Mouse (Mus musculus) forebrain, embryonic 16.5 days (tissue): Measurements from ENCODE around the gene Ccdc188. TPM values are rescaled to one million over a fixed set of nuclear protein-coding genes. Genes with fewer than 3 reads are reported as not detected.

ENCODE experiments used
- ATAC-seq: fragments of 200-750 bp; cut with Nextera tagmentation; 2 replicates; pipeline ENCODE4 v1.8.0; 2017; ENCODE audit warnings: mild to moderate bottlenecking, moderate library complexity
- H3K27ac ChIP-seq: fragments of 300-500 bp; sonication (generic); 2 replicates; pipeline ENCODE4 v1.5.1; 2014; ENCODE audit warnings: low read length, control low read depth
- H3K27me3 ChIP-seq: fragments of 300-500 bp; sonication (generic); replicated peaks from 2 replicates; pipeline ENCODE4 v1.6.1; 2014; ENCODE audit warnings: low read length; ENCODE audit not compliant: control insufficient read depth, insufficient read depth
- H3K36me3 ChIP-seq: fragments of 300-500 bp; sonication (generic); 2 replicates; pipeline ENCODE4 v1.6.1; 2014; ENCODE audit not compliant: control insufficient read depth, insufficient read depth
- H3K4me1 ChIP-seq: fragments of 300-500 bp; sonication (generic); replicated peaks from 2 replicates; pipeline ENCODE4 v1.6.1; 2014; ENCODE audit warnings: low read length; ENCODE audit not compliant: control insufficient read depth, insufficient read depth
- H3K4me2 ChIP-seq: fragments of 300-500 bp; sonication (generic); 2 replicates; pipeline ENCODE4 v1.6.1; 2014; ENCODE audit warnings: mild to moderate bottlenecking, low read length, control low read depth
- H3K4me3 ChIP-seq: fragments of 300-500 bp; sonication (generic); replicated peaks from 2 replicates; pipeline ENCODE4 v1.5.1; 2014; ENCODE audit warnings: mild to moderate bottlenecking, low read length, control low read depth
- H3K9ac ChIP-seq: fragments of 300-500 bp; sonication (generic); replicated peaks from 2 replicates; pipeline ENCODE4 v1.6.1; 2014; ENCODE audit warnings: low read depth, low read length, control low read depth
- H3K9me3 ChIP-seq: fragments of 300-500 bp; sonication (generic); 2 replicates; pipeline ENCODE4 v1.6.1; 2016; ENCODE audit warnings: low read length; ENCODE audit not compliant: control insufficient read depth
- WGBS: fragments of 180-500 bp; shearing (Covaris S2); extraction: QIAGEN DNeasy Blood & Tissue Kit; methylation state at CpG from one replicate; pipeline ENCODE4 v1.1.7; 2014; 5-methylcytosine and 5-hydroxymethylcytosine counted together
- polyA plus RNA-seq: library from polyadenylated mRNA; unstranded; fragments of >200 nt; fragmentation: Nextera tagmentation; extraction: Ambion mirVana; gene quantifications from 2 replicates; pipeline ENCODE4 v1.2.1, GENCODE M21; 2015

The Ccdc188 gene
- polyA plus RNA-seq, 1 experiment from 2014 or later: not detected

DNA sequence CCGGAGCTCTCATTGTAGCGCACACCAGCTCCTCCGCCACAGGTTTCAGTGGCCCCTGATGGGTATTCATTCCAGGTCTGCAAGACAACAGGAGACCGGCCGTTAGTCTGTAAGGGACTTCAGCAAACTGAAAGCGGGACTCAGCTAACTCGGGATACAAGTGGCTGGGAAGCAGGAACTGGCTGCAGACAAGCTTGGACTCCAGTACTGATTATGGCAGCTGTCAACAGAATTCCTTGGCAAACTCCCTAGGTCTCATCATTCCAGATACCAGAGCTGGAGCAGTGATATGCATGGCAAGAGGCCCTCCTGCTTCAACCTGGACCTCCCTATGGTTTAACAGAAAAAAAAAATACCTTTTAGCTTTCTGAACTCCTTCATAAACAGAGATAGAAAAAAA, 2.8 kb upstream of the Ccdc188 start:
- H3K9ac ChIP-seq: no peak overlapping the region
- H3K4me1 ChIP-seq: peaks cover 27% of the 10 kb centered on the region

DNA sequence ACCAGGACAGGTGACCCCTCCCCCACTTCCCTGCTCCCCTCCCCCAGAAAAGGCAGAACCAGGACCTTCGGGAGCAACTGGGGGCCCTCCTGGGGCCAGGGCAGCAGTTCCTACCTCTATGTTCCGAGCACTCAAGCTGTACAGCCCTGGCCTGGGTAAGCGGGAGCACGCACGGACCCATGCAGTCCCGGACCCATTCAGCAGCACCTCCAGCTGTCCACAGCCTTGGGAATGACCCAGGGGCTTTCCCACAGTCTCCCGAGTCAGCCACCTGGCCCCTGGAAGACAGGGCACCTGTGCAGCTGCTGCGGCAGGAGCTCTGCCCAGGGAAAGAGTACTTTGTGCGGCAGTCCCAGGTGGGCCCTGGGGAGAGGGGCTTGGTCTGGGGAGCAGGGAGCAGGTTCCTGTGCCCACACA, 909 bp downstream of the Ccdc188 start:
- 85% methylated on average over 9 of the region's 9 CpGs for WGBS
- Histone ChIP-seq H3K4me3 (no peak overlapping the region), H3K4me1 (peaks cover 19% of the 10 kb centered on the region), H3K4me2 (no peak overlapping the region), H3K27me3 (no peaks in the 10 kb centered on the region), H3K36me3 (peaks cover 6% of the 10 kb centered on the region; the same call in 1 of the 2 replicates), H3K9ac (no peak overlapping the region), H3K9me3 (no peaks in the 10 kb centered on the region), H3K27ac (no peak overlapping the region)
- no peak for ATAC-seq

More for the DNA sequence above, 2.8 kb upstream of the Ccdc188 start:
- peak overlapping the region; percentile 18 for H3K4me2 ChIP-seq
- WGBS: 51% methylated on average over 7 of the region's 7 CpGs
- H3K9me3 ChIP-seq: no peaks in the 10 kb centered on the region
- no peak overlapping the region; the same call in 1 of the 2 replicates for H3K4me3 ChIP-seq
- H3K36me3 ChIP-seq: no peaks in the 10 kb centered on the region
- no peaks in the 10 kb centered on the region for H3K27me3 ChIP-seq
- H3K27ac ChIP-seq: no peak overlapping the region; the same call in 1 of the 2 replicates
- ATAC-seq: no peak

DNA sequence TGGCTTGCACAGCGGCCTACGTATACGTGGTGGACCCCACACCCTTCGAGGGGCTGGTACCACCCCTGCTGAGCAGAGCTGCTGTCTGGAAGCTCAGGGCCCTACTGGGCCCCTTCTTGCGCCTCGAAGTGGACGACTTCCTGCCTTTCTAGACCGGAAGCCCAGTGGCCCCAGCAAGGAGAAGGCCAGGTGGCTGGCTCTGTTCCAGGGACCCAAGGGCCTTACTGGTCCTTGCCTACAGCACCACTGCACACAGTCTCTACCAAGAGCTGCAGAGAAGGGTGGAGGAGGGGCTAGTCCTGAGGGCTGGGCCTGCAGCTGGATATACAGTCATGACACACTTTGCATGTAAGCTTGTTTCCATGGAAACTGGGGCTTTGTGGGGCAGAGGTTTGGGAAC, 2.3 kb downstream of the Ccdc188 start:
- H3K4me3 ChIP-seq: no peak overlapping the region
- H3K4me1 ChIP-seq: peaks cover 5% of the 10 kb centered on the region; the same call in 1 of the 2 replicates
- no peak overlapping the region for H3K27ac ChIP-seq
- ATAC-seq: peak; percentile 24; the same call in 1 of the 2 replicates
- 60% methylated on average over 8 of the region's 8 CpGs for WGBS
- H3K9ac ChIP-seq: no peak overlapping the region
- H3K9me3 ChIP-seq: no peaks in the 10 kb centered on the region
- no peaks in the 10 kb centered on the region for H3K27me3 ChIP-seq
- H3K36me3 ChIP-seq: peaks cover 15% of the 10 kb centered on the region
- H3K4me2 ChIP-seq: no peak overlapping the region

DNA sequence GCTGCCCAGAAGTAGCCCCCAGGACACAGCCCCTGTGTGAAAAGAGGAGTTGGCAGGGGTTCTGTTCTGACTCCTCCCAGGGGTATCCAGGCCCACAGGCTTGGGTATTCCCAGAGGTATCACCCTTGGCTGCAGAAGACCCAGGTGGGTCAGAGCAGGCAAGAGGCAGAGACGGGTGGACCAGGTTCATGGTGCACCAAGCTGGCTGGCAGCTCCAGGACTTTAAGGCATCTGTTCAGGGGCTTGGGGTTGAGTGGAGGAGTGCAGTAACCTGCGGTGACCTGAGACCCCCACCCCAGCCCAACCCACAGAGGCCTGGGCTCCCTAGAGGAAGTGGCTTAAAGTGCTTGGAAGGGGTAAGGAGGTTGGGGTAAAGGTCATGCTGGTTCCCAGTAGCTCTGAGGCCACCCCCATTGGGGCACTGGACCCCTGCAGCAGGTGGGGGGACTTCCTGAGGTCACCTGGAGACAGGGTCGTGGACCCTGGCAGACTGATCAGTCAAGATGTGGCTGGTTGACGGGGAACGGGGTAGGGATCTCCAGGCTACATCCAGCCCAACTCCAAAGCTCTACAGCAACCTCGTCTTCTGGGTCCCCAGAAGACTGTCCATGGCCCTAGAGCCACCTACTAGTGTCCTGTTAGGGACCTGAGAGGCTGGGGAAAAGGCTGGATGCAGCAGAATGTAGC, 3.3 kb downstream of the Ccdc188 start:
- Histone ChIP-seq H3K36me3 (peaks cover 24% of the 10 kb centered on the region), H3K27me3 (no peaks in the 10 kb centered on the region), H3K4me3 (no peak overlapping the region), H3K9me3 (no peaks in the 10 kb centered on the region), H3K9ac (no peak overlapping the region), H3K27ac (no peak overlapping the region), H3K4me2 (no peak overlapping the region), H3K4me1 (peaks cover 5% of the 10 kb centered on the region; the same call in 1 of the 2 replicates)
- ATAC-seq: no peak
- 87% methylated on average over 6 of the region's 6 CpGs for WGBS

DNA sequence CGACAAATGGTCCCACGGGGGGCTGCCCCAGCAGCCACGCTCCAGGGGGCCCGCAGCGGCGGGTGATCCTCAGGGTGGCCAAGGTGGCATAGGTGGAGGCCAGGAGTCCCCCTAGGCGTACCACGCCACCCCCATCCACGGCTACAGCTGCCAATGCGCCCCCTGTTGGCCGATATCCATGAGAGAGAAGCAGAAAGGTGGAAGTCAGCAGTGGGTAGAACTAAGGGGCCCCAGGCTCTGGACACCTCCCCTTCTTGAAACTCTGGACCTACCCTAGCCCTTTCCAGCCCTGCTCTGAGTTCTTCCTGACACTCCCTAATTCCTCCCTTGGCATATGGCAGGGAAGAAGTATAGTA, 3.8 kb downstream of the Ccdc188 start:
- Histone ChIP-seq H3K4me2 (no peak overlapping the region), H3K9me3 (no peaks in the 10 kb centered on the region), H3K4me1 (peaks cover 5% of the 10 kb centered on the region; the same call in 1 of the 2 replicates), H3K27me3 (no peaks in the 10 kb centered on the region), H3K4me3 (no peak overlapping the region), H3K27ac (no peak overlapping the region), H3K9ac (no peak overlapping the region), H3K36me3 (peaks cover 25% of the 10 kb centered on the region)
- WGBS: 68% methylated on average over 11 of the region's 11 CpGs
- no peak for ATAC-seq

DNA sequence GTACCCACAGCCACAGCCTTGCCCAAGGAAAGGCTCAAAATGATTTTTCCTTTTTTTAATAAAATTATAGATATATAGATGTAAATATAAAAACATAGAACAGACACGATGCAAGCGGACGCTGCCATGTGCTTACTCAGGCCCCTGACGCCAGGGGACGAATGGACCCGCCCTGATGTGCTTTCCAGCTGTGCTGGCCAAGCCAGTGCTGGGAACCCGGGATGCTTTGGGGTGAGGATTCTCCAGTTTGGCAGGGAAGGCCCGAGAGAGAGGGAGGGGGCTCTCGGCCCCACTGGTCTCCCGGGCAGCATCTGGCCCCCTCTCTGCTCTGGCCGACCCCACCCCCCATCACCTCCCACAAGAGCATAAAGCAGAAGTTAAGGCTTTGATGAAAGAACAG, 4.5 kb downstream of the Ccdc188 start:
- Histone ChIP-seq H3K9me3 (no peaks in the 10 kb centered on the region), H3K36me3 (peaks cover 25% of the 10 kb centered on the region), H3K4me1 (peaks cover 5% of the 10 kb centered on the region; the same call in 1 of the 2 replicates), H3K9ac (no peak overlapping the region), H3K4me2 (no peak overlapping the region), H3K27me3 (no peaks in the 10 kb centered on the region), H3K4me3 (no peak overlapping the region), H3K27ac (no peak overlapping the region)
- no peak for ATAC-seq
- WGBS: 83% methylated on average over 11 of the region's 11 CpGs

DNA sequence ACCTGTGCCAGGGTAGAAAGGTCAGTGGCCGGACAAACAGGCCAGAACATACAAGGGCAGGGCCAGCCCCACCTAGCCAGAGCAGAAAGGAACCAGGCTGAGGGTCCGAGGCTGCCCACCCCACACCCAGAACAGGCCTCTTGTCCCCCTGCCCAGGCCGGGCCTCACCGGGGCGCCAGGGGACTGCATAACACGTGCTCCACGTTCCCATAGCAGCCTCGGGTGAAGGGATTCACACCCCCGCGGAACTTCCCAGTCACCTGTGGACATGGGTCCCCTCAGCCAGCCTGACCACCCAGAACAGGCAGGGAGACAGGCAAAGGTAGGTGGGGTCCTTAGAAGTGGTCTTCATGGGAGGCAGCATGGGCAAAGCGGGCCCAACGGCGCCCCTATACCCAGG, 9.5 kb downstream of the Ccdc188 start:
- no peak overlapping the region for H3K4me2 ChIP-seq
- peaks cover 14% of the 10 kb centered on the region for H3K4me1 ChIP-seq
- no peak overlapping the region for H3K4me3 ChIP-seq
- H3K9ac ChIP-seq: no peak overlapping the region
- no peaks in the 10 kb centered on the region for H3K27me3 ChIP-seq
- no peaks in the 10 kb centered on the region for H3K9me3 ChIP-seq
- peaks cover 31% of the 10 kb centered on the region for H3K36me3 ChIP-seq
- no peak overlapping the region for H3K27ac ChIP-seq
- ATAC-seq: no peak
- 96% methylated on average over 13 of the region's 13 CpGs for WGBS

DNA sequence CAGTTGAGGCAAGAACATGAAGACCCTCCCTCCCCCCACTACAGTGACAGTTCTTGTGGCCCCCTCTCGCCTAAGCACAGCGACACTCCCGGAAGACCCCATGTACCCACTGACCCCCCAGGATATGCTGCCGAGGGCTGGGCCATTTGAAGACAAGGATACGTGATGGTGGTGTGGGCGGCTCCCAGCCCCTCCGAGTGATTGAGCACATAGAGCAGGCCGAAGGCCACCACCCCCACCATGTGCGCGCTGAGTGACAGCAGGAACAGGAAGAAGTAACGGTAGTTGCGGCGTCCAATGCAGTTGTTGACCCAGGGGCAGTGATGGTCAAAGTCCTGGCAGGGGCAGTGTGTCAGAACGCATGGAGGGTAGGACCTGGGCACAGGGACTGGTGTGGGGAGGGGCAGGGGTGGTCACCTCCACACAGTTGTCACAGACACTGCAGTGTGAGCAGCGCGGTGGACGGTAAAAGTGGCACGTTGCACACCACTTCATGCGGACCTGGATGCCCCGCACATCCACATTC, 10.3 kb downstream of the Ccdc188 start:
- no peak overlapping the region for H3K4me2 ChIP-seq
- peaks cover 14% of the 10 kb centered on the region for H3K4me1 ChIP-seq
- no peaks in the 10 kb centered on the region for H3K27me3 ChIP-seq
- no peak overlapping the region for H3K27ac ChIP-seq
- 95% methylated on average over 20 of the region's 20 CpGs for WGBS
- peaks cover 28% of the 10 kb centered on the region for H3K36me3 ChIP-seq
- H3K9ac ChIP-seq: no peak overlapping the region
- ATAC-seq: no peak
- H3K4me3 ChIP-seq: no peak overlapping the region
- H3K9me3 ChIP-seq: no peaks in the 10 kb centered on the region

DNA sequence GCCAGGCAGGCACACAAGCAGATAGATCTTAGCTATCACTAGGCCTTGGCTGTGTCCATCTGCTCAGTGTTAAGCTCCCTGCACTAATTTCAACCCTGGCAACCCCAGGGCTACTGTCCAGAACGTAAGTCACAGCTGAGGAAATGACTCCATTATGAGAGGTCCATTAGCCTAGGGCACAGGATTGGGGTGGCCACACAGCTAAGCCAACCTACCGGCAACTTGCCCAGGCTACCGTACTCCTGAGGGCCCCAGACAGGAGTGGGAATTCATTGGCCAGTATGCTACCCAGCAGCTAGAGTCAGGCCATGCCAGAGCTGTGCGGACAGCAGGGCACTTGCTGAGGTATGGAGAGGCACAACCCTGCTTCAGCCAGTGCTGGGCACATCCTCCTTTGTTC, 11.2 kb downstream of the Ccdc188 start:
- Histone ChIP-seq H3K9ac (no peak overlapping the region), H3K4me3 (no peak overlapping the region), H3K36me3 (peaks cover 25% of the 10 kb centered on the region), H3K27ac (no peak overlapping the region), H3K9me3 (no peaks in the 10 kb centered on the region), H3K4me2 (no peak overlapping the region), H3K4me1 (peaks cover 23% of the 10 kb centered on the region), H3K27me3 (no peaks in the 10 kb centered on the region)
- 93% methylated on average over 4 of the region's 4 CpGs for WGBS
- no peak for ATAC-seq
